Mouse (Mus musculus): ENCODE results near the gene Slc9a3r1. TPM values are rescaled to one million over a fixed set of nuclear protein-coding genes. Genes with fewer than 3 reads are reported as not detected.

The Slc9a3r1 gene
- polyA plus RNA-seq, 1 experiment from 2014 or later, result 41.1 TPM

- 0 out of 2 replicates have a peak, but pooled peaks cover 4% of the 10 kb centered on the region for H3K9me3 ChIP-seq
- H3K27ac ChIP-seq, result no peak overlapping the region
- no peaks in the 10 kb centered on the region for H3K36me3 ChIP-seq
- H3K4me3 ChIP-seq, result no peak overlapping the region
- H3K9ac ChIP-seq, result no peak overlapping the region
- no peak for ATAC-seq (ENCODE audit: low FRiP score, low read depth)
- peaks cover 23% of the 10 kb centered on the region for H3K4me1 ChIP-seq
- 77% methylated on average over 9 of the region's 9 CpGs for WGBS
- 0 out of 2 replicates have a peak overlapping the region, but pooled peaks have one; percentile 45 for H3K4me2 ChIP-seq (replicated peaks)
- H3K27me3 ChIP-seq (replicated peaks), result peaks cover 44% of the 10 kb centered on the region
These were observed 10.1 kb upstream of the Slc9a3r1 start for GRCm38 (mm10) chr11:115153088-115153487.

- Histone ChIP-seq H3K4me2 (replicated peaks) (peak overlapping the region; percentile 45), H3K4me1 (peaks cover 24% of the 10 kb centered on the region), H3K36me3 (no peaks in the 10 kb centered on the region), H3K27me3 (replicated peaks) (peaks cover 44% of the 10 kb centered on the region), H3K9ac (no peak overlapping the region), H3K9me3 (0 out of 2 replicates have a peak, but pooled peaks cover 4% of the 10 kb centered on the region), H3K27ac (no peak overlapping the region), H3K4me3 (peak overlapping the region; percentile 18; the same call in 1 of the 2 replicates)
- ATAC-seq (ENCODE audit: low FRiP score, low read depth), result peak; percentile 63
- 1% methylated on average over 35 of the region's 35 CpGs for WGBS
These were observed 9.3 kb upstream of the Slc9a3r1 start for GRCm38 (mm10) chr11:115153699-115154292.

GRCm38 (mm10) chr11:115155053-115155634, 8.0 kb upstream of the Slc9a3r1 start:
- H3K27me3 ChIP-seq (replicated peaks), result peaks cover 44% of the 10 kb centered on the region
- H3K27ac ChIP-seq, result no peak overlapping the region
- ATAC-seq (ENCODE audit: low FRiP score, low read depth), result no peak
- no peak overlapping the region for H3K4me2 ChIP-seq (replicated peaks)
- H3K9ac ChIP-seq, result no peak overlapping the region
- H3K4me1 ChIP-seq, result peaks cover 24% of the 10 kb centered on the region
- H3K4me3 ChIP-seq, result no peak overlapping the region
- no peaks in the 10 kb centered on the region for H3K36me3 ChIP-seq
- no peaks in the 10 kb centered on the region for H3K9me3 ChIP-seq
- WGBS, result 5% methylated on average over 5 of the region's 5 CpGs

- Histone ChIP-seq H3K9ac (no peak overlapping the region), H3K9me3 (no peaks in the 10 kb centered on the region), H3K4me1 (peaks cover 22% of the 10 kb centered on the region), H3K27me3 (replicated peaks) (peaks cover 47% of the 10 kb centered on the region), H3K4me2 (replicated peaks) (no peak overlapping the region), H3K36me3 (no peaks in the 10 kb centered on the region), H3K4me3 (no peak overlapping the region), H3K27ac (no peak overlapping the region)
- ATAC-seq (ENCODE audit: low FRiP score, low read depth), result no peak
- WGBS, result 37% methylated on average over 12 of the region's 12 CpGs
These were observed 5.0 kb upstream of the Slc9a3r1 start for GRCm38 (mm10) chr11:115157933-115158719.

GRCm38 (mm10) chr11:115160016-115160797, 2.9 kb upstream of the Slc9a3r1 start:
- Histone ChIP-seq H3K27me3 (replicated peaks) (peaks cover 39% of the 10 kb centered on the region), H3K4me1 (peaks cover 34% of the 10 kb centered on the region), H3K9ac (no peak overlapping the region), H3K4me3 (no peak overlapping the region), H3K36me3 (no peaks in the 10 kb centered on the region), H3K27ac (no peak overlapping the region), H3K4me2 (replicated peaks) (no peak overlapping the region), H3K9me3 (no peaks in the 10 kb centered on the region)
- ATAC-seq (ENCODE audit: low FRiP score, low read depth), result no peak
- 53% methylated on average over 11 of the region's 11 CpGs for WGBS

- H3K9ac ChIP-seq, result no peak overlapping the region
- H3K36me3 ChIP-seq, result no peaks in the 10 kb centered on the region
- H3K4me1 ChIP-seq, result peaks cover 36% of the 10 kb centered on the region
- H3K27ac ChIP-seq, result no peak overlapping the region
- 37% methylated on average over 10 of the region's 10 CpGs for WGBS
- no peaks in the 10 kb centered on the region for H3K9me3 ChIP-seq
- no peak overlapping the region for H3K4me2 ChIP-seq (replicated peaks)
- peaks cover 39% of the 10 kb centered on the region for H3K27me3 ChIP-seq (replicated peaks)
- H3K4me3 ChIP-seq, result no peak overlapping the region
- ATAC-seq (ENCODE audit: low FRiP score, low read depth), result no peak
These were observed 2.1 kb upstream of the Slc9a3r1 start for GRCm38 (mm10) chr11:115160883-115161577.

GRCm38 (mm10) chr11:115161578-115162204, 1.4 kb upstream of the Slc9a3r1 start:
- H3K36me3 ChIP-seq, result no peaks in the 10 kb centered on the region
- H3K4me3 ChIP-seq, result no peak overlapping the region
- 66% methylated on average over 9 of the region's 9 CpGs for WGBS
- no peak overlapping the region for H3K27ac ChIP-seq
- no peaks in the 10 kb centered on the region for H3K9me3 ChIP-seq
- H3K4me1 ChIP-seq, result peaks cover 36% of the 10 kb centered on the region
- no peak overlapping the region for H3K4me2 ChIP-seq (replicated peaks)
- H3K27me3 ChIP-seq (replicated peaks), result peaks cover 33% of the 10 kb centered on the region
- no peak overlapping the region for H3K9ac ChIP-seq
- ATAC-seq (ENCODE audit: low FRiP score, low read depth), result no peak

GRCm38 (mm10) chr11:115162205-115162601, 938 bp upstream of the Slc9a3r1 start:
- Histone ChIP-seq H3K4me3 (0 out of 2 replicates have a peak overlapping the region, but pooled peaks have one; percentile 58), H3K4me2 (replicated peaks) (peak overlapping the region; percentile 87), H3K36me3 (no peaks in the 10 kb centered on the region), H3K9me3 (no peaks in the 10 kb centered on the region), H3K27me3 (replicated peaks) (peaks cover 33% of the 10 kb centered on the region), H3K9ac (no peak overlapping the region), H3K4me1 (peaks cover 36% of the 10 kb centered on the region), H3K27ac (no peak overlapping the region)
- ATAC-seq (ENCODE audit: low FRiP score, low read depth), result no peak
- WGBS, result 27% methylated on average over 9 of the region's 9 CpGs

GRCm38 (mm10) chr11:115163568-115164150, 518 bp downstream of the Slc9a3r1 start:
- peak; percentile 26 for ATAC-seq (ENCODE audit: low FRiP score, low read depth)
- no peaks in the 10 kb centered on the region for H3K9me3 ChIP-seq
- H3K36me3 ChIP-seq, result no peaks in the 10 kb centered on the region
- WGBS, result under 1% methylated on average over 47 of the region's 47 CpGs
- H3K4me2 ChIP-seq (replicated peaks), result peak overlapping the region; percentile 87
- no peak overlapping the region for H3K27ac ChIP-seq
- peaks cover 31% of the 10 kb centered on the region for H3K4me1 ChIP-seq
- peaks cover 30% of the 10 kb centered on the region for H3K27me3 ChIP-seq (replicated peaks)
- H3K9ac ChIP-seq, result peak overlapping the region; percentile 60
- peak overlapping the region; percentile 58 for H3K4me3 ChIP-seq

- Histone ChIP-seq H3K4me3 (peak overlapping the region; percentile 58), H3K4me2 (replicated peaks) (peak overlapping the region; percentile 87), H3K9me3 (no peaks in the 10 kb centered on the region), H3K27ac (no peak overlapping the region), H3K36me3 (no peaks in the 10 kb centered on the region), H3K9ac (peak overlapping the region; percentile 60), H3K4me1 (peaks cover 31% of the 10 kb centered on the region), H3K27me3 (replicated peaks) (peaks cover 30% of the 10 kb centered on the region)
- no peak for ATAC-seq (ENCODE audit: low FRiP score, low read depth)
- WGBS, result under 1% methylated on average over 14 of the region's 14 CpGs
These were observed 1.3 kb downstream of the Slc9a3r1 start for GRCm38 (mm10) chr11:115164341-115164975.

Data from neural tube, embryonic 12.5 days (tissue).